ENCODE assay signal across 9 mouse cellular contexts in the genomic region with DNA sequence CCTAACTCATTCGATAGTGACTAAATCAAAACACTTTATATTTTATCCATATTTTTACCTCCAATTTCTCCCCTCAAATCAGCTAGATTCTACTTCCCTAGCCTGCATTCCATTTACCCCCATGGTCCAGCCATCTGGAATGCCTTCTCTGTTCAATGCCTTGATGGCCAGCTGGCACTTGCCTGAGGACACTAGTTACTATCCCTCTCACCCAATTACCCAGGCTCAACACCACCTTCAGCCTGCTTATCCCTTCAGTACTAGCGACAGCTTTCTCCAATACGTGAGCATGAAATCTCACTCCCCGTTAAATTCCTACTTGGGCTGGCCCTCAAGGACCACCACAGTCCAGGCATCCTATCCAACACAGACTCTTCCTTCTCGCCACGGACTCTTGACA. TPM values are rescaled to one million over a fixed set of nuclear protein-coding genes. Genes with fewer than 3 reads are reported as not detected.
A peak's percentile ranks its signal among the peaks of the same experiment; 100 is the strongest.
DNase-seq lines count a peak whose midpoint lies in the region; ATAC-seq lines count a peak whose summit lies in the region.
"Had no signal": no experiment of that assay in that cellular context is flagged by ENCODE, and none has a peak within 500 bp of the region (broad histone marks: within the 10 kb centered on the region; RNA-seq: fewer than 3 reads in every experiment).

No protein-coding gene starts in this region.

- H3K9ac ChIP-seq in intestine, embryonic 14.5 days (ENCODE audit: low read length): no peak overlapping the region
- no peak overlapping the region; the same call in 1 of the 2 replicates for H3K9ac ChIP-seq in intestine, embryonic 15.5 days
- no peak overlapping the region for H3K9ac ChIP-seq in forebrain, embryonic 13.5 days
- H3K9ac ChIP-seq in midbrain, embryonic 12.5 days (replicated peaks): 0 out of 2 replicates have a peak overlapping the region, but pooled peaks have one; percentile 11

- H3K9me3 ChIP-seq in intestine, embryonic 14.5 days (ENCODE audit: control insufficient read depth, low read length): no peaks in the 10 kb centered on the region
- H3K9me3 ChIP-seq in intestine, embryonic 15.5 days: no peaks in the 10 kb centered on the region
- peaks cover 4% of the 10 kb centered on the region; the same call in 1 of the 2 replicates for H3K9me3 ChIP-seq in forebrain, embryonic 13.5 days (replicated peaks)
- peaks cover 10% of the 10 kb centered on the region; the same call in 1 of the 2 replicates for H3K9me3 ChIP-seq in midbrain, embryonic 12.5 days

- no peak overlapping the region for H3K27ac ChIP-seq in intestine, embryonic 14.5 days (ENCODE audit: low read depth)
- H3K27ac ChIP-seq in intestine, embryonic 15.5 days: no peak overlapping the region
- peak overlapping the region; percentile 61; the same call in 1 of the 2 replicates for H3K27ac ChIP-seq in forebrain, embryonic 13.5 days
- H3K27ac ChIP-seq in midbrain, embryonic 12.5 days (replicated peaks): peak overlapping the region; percentile 70
- H3K27ac ChIP-seq: macrophage had no signal

- H3K36me3 ChIP-seq in intestine, embryonic 14.5 days (ENCODE audit: control insufficient read depth, insufficient read depth, low read length): no peaks in the 10 kb centered on the region
- no peaks in the 10 kb centered on the region for H3K36me3 ChIP-seq in intestine, embryonic 15.5 days
- no peaks in the 10 kb centered on the region for H3K36me3 ChIP-seq in forebrain, embryonic 13.5 days (ENCODE audit: poor library complexity, severe bottlenecking)
- no peaks in the 10 kb centered on the region for H3K36me3 ChIP-seq in midbrain, embryonic 12.5 days

- H3K4me3 ChIP-seq in intestine, embryonic 14.5 days (ENCODE audit: low read depth, low read length): no peak overlapping the region
- no peak overlapping the region for H3K4me3 ChIP-seq in intestine, embryonic 15.5 days (replicated peaks)
- H3K4me3 ChIP-seq in forebrain, embryonic 13.5 days: no peak overlapping the region
- 0 out of 2 replicates have a peak overlapping the region, but pooled peaks have one; percentile 69 for H3K4me3 ChIP-seq in midbrain, embryonic 12.5 days

- H3K27me3 ChIP-seq in intestine, embryonic 14.5 days (replicated peaks; ENCODE audit: control insufficient read depth, insufficient read depth, low read length): no peaks in the 10 kb centered on the region
- no peaks in the 10 kb centered on the region for H3K27me3 ChIP-seq in intestine, embryonic 15.5 days (replicated peaks)
- H3K27me3 ChIP-seq in forebrain, embryonic 13.5 days: no peaks in the 10 kb centered on the region; the same call in 1 of the 2 replicates
- H3K27me3 ChIP-seq in midbrain, embryonic 12.5 days: peaks cover 12% of the 10 kb centered on the region

- DNase-seq in intestine, embryonic 14.5 days (ENCODE audit: low spot score): no peak
- peak; percentile 62 for DNase-seq in cerebellum, adult 8-10 months
- no peak for DNase-seq in frontal cortex, postnatal 10 days (ENCODE audit: low spot score in 2 of 2)
- no peak for DNase-seq in liver
- DNase-seq in spleen, postnatal 10 days (ENCODE audit: low spot score in 2 of 2): no peak

- WGBS in intestine, embryonic 14.5 days: 87% methylated on average over 6 of the region's 6 CpGs
- WGBS in intestine, embryonic 15.5 days: 88% methylated on average over 6 of the region's 6 CpGs
- 73% methylated on average over 6 of the region's 6 CpGs for WGBS in forebrain, embryonic 13.5 days
- whole genome bisulfite sequencing in midbrain, embryonic 12.5 days: 75% methylated on average over 6 of the region's 6 CpGs

- no peak for ATAC-seq in intestine, embryonic 14.5 days (replicated peaks; ENCODE audit: low FRiP score, low TSS enrichment, low read depth)
- no peak for ATAC-seq in intestine, embryonic 15.5 days
- no peak for ATAC-seq in forebrain, embryonic 13.5 days
- no peak for ATAC-seq in midbrain, embryonic 12.5 days (ENCODE audit: low FRiP score, low read depth)

- H3K4me1 ChIP-seq in intestine, embryonic 14.5 days (replicated peaks; ENCODE audit: control insufficient read depth, insufficient read depth, low read length): peaks cover 31% of the 10 kb centered on the region
- H3K4me1 ChIP-seq in intestine, embryonic 15.5 days (replicated peaks): peaks cover 27% of the 10 kb centered on the region
- H3K4me1 ChIP-seq in forebrain, embryonic 13.5 days: peaks cover 75% of the 10 kb centered on the region
- peaks cover 71% of the 10 kb centered on the region for H3K4me1 ChIP-seq in midbrain, embryonic 12.5 days

- H3K4me2 ChIP-seq in intestine, embryonic 14.5 days (ENCODE audit: low read length): peak overlapping the region; percentile 64
- no peak overlapping the region for H3K4me2 ChIP-seq in intestine, embryonic 15.5 days (replicated peaks)
- peak overlapping the region; percentile 89 for H3K4me2 ChIP-seq in forebrain, embryonic 13.5 days
- peak overlapping the region; percentile 93; the same call in 1 of the 2 replicates for H3K4me2 ChIP-seq in midbrain, embryonic 12.5 days (replicated peaks)

RNA-seq across cellular contexts. Expression of gene Pxylp1, which starts 2.2 kb away (rescaled TPM):
- 56.2 and 67.0 TPM in 2 replicates for polyA plus RNA-seq in intestine, embryonic 14.5 days (2014; fragmentation: Nextera tagmentation; extraction: Ambion mirVana)
- polyA plus RNA-seq in intestine, embryonic 15.5 days (2015; fragmentation: Nextera tagmentation; extraction: Ambion mirVana): 37.6 and 41.5 TPM in 2 replicates
- 47.2 and 49.2 TPM in 2 replicates for polyA plus RNA-seq in forebrain, embryonic 13.5 days (2015; fragmentation: Nextera tagmentation; extraction: Ambion mirVana)
- 57.0 and 61.9 TPM in 2 replicates for polyA plus RNA-seq in midbrain, embryonic 12.5 days (2016; fragmentation: Nextera tagmentation; extraction: Ambion mirVana)

Comparison
In these comparisons a context has a peak if more than half of its experiments do, and no peak if none do; other contexts are left out.
1. H3K27ac ChIP-seq: peak in forebrain, embryonic 13.5 days (single experiment) and midbrain, embryonic 12.5 days (single experiment); none in intestine, embryonic 14.5 days (single experiment) and intestine, embryonic 15.5 days (single experiment).